Mouse (Mus musculus) right cerebral cortex, postnatal 25 days (tissue): ENCODE measurements around the gene Nfam1.

Experiments
- DNase-seq: peaks from one replicate; pipeline ENCODE4 v3.0.0; 2022

Nfam1 gene

DNA sequence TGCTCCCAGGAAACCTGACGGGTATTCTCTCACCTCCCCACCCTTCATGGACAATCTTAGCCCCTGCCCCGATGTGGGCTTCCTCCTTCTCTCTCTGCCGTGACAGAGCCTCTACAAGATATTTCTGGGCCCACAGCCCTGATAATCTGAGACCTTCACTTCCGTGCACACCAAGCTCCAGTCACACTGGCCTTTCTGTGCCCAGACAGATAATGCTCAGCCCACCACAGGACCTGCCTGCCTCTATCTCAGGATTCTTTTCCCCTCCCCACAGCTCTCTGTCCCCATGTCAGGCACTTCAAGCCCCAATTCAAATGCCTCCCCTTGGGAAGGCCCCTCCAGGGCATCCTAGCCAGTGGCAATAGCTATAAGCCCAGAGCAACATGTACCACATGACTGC lies 76.4 kb downstream of the Nfam1 start:
- DNase-seq, result no peak

GRCm38 (mm10) chr15:82956310-82956709 lies 76.8 kb downstream of the Nfam1 start:
- no peak for DNase-seq

GRCm38 (mm10) chr15:82955286-82955685 lies 77.8 kb downstream of the Nfam1 start:
- DNase-seq, result no peak

DNA sequence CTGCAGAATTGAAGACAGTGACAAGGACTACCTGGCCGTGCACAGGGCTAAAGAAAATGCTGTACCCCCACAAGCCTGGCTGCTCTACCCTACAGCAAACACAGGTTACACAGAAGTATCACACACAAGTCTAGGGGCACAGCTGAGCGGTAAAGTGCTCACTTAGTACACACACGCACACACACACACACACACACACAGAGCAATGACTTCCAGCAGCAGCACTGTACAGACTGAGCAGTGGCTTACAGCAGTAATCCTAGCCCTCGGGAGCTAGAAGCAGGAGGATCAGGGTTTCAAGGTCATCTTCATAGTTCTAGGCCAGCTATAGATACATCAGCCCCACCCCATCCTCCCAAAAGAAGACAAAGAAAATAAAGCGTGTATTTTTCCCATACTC lies 79.1 kb downstream of the Nfam1 start:
- no peak for DNase-seq

- DNase-seq, result no peak
Observed at GRCm38 (mm10) chr15:82953096-82953495, 80.0 kb downstream of the Nfam1 start.

GRCm38 (mm10) chr15:82952292-82952705 lies 80.8 kb downstream of the Nfam1 start:
- DNase-seq, result no peak

GRCm38 (mm10) chr15:82950246-82950645 lies 82.9 kb downstream of the Nfam1 start:
- no peak for DNase-seq

- DNase-seq, result no peak
Observed at GRCm38 (mm10) chr15:82947431-82947830, 85.7 kb downstream of the Nfam1 start.

DNA sequence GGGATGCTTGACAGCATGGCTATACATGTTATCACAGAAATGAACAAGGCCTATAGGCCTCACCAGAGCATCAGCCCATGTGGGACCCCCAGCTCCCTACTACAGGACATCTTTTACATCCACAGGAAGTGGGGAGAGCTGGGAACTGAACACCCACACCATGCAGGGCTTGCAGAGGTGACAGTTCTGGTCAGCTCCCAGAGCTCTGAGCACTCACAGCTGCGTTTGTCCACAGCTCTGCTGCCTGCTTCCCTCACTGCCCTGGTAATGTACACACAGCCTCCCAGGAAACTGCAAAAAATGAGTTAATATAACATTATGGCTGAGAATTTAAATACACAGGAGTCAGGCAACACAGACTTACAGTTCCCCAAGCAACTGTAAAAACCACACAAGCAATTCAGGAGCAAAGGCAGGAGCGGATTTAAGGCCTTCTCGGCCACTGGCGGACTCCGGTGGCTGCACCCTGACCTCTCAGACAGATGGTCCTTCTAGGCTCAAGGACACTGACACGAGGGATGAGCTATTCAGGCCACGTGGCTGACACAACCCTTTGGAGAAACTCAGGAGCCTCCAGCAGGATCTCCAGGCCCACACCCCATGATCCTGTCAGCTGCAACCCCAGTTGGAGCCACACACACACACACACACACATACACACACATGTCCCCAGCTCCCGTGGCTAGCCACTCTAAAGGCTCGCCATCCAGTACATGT lies 88.5 kb downstream of the Nfam1 start:
- no peak for DNase-seq
